Mouse (Mus musculus) ZHBTc4 (cell line): Measurements from ENCODE around the gene Tekt2.
A peak's percentile ranks its signal among the peaks of the same experiment; 100 is the strongest.

Experiments used
- DNase-seq: peaks from one replicate; pipeline ENCODE4 v3.0.0-alpha.2; 2011; ENCODE audit warnings: low read depth, low spot score

Tekt2 gene

GRCm38 (mm10) chr4:126325281-126325861 lies at the start of gene Tekt2:
TSS of gene Tekt2 (minus strand) at chr4:126325688.
- peak; percentile 49 for DNase-seq

- no peak for DNase-seq
Measured at GRCm38 (mm10) chr4:126371497-126371896, 46.0 kb upstream of the Tekt2 start.

GRCm38 (mm10) chr4:126360069-126360468 lies 34.6 kb upstream of the Tekt2 start:
- no peak for DNase-seq

GRCm38 (mm10) chr4:126343451-126343850 lies 18.0 kb upstream of the Tekt2 start:
- DNase-seq = peak; percentile 46

- DNase-seq = peak; percentile 75
Measured at GRCm38 (mm10) chr4:126339461-126339860, 14.0 kb upstream of the Tekt2 start.

- DNase-seq = peak; percentile 79
Measured at GRCm38 (mm10) chr4:126332358-126332757, 6.9 kb upstream of the Tekt2 start.

- DNase-seq = no peak
Measured at GRCm38 (mm10) chr4:126331751-126332150, 6.3 kb upstream of the Tekt2 start.

GRCm38 (mm10) chr4:126330295-126330694 lies 4.8 kb upstream of the Tekt2 start:
- no peak for DNase-seq

GRCm38 (mm10) chr4:126326036-126326435 lies 548 bp upstream of the Tekt2 start:
- peak; percentile 70 for DNase-seq

GRCm38 (mm10) chr4:126324861-126325260 lies 627 bp downstream of the Tekt2 start:
- DNase-seq = no peak

GRCm38 (mm10) chr4:126322646-126323045 lies 2.8 kb downstream of the Tekt2 start:
- no peak for DNase-seq

GRCm38 (mm10) chr4:126321854-126322511 lies 3.5 kb downstream of the Tekt2 start:
- no peak for DNase-seq

- peak; percentile 99 for DNase-seq
Measured at GRCm38 (mm10) chr4:126321111-126321853, 4.2 kb downstream of the Tekt2 start, which contains the start of gene Adprhl2. TSS of gene Adprhl2 (minus strand) at chr4:126321703.

GRCm38 (mm10) chr4:126319806-126320205 lies 5.7 kb downstream of the Tekt2 start:
- DNase-seq = no peak

GRCm38 (mm10) chr4:126316443-126317040 lies 8.9 kb downstream of the Tekt2 start:
- peak; percentile 22 for DNase-seq

- peak; percentile 57 for DNase-seq
Measured at GRCm38 (mm10) chr4:126315931-126316330, 9.6 kb downstream of the Tekt2 start.

GRCm38 (mm10) chr4:126314393-126314792 lies 11.1 kb downstream of the Tekt2 start:
- no peak for DNase-seq

- no peak for DNase-seq
Measured at GRCm38 (mm10) chr4:126313202-126313601, 12.3 kb downstream of the Tekt2 start.

GRCm38 (mm10) chr4:126311566-126312200 lies 13.8 kb downstream of the Tekt2 start:
- no peak for DNase-seq

- DNase-seq = no peak
Measured at GRCm38 (mm10) chr4:126310344-126310743, 15.1 kb downstream of the Tekt2 start.

- peak; percentile 94 for DNase-seq
Measured at GRCm38 (mm10) chr4:126309922-126310309, 15.6 kb downstream of the Tekt2 start.
